Mouse (Mus musculus): Measurements from ENCODE around the gene Entpd7.

Entpd7 gene

GRCm38 (mm10) chr19:43724821-43725220 lies 35.3 kb downstream of the Entpd7 start:
- no peak for DNase-seq (ENCODE audit: low spot score)

GRCm38 (mm10) chr19:43726510-43727146 lies 37.2 kb downstream of the Entpd7 start:
- DNase-seq (ENCODE audit: low spot score) = no peak

- no peak for DNase-seq (ENCODE audit: low spot score)
These were observed 40.0 kb downstream of the Entpd7 start for GRCm38 (mm10) chr19:43729296-43730036.

- DNase-seq (ENCODE audit: low spot score) = no peak
These were observed 40.6 kb downstream of the Entpd7 start for GRCm38 (mm10) chr19:43730037-43730428.

GRCm38 (mm10) chr19:43731157-43731556 lies 41.7 kb downstream of the Entpd7 start:
- no peak for DNase-seq (ENCODE audit: low spot score)

GRCm38 (mm10) chr19:43738409-43738808 lies 48.9 kb downstream of the Entpd7 start:
- no peak for DNase-seq (ENCODE audit: low spot score)

GRCm38 (mm10) chr19:43743401-43743800 lies 53.9 kb downstream of the Entpd7 start:
- DNase-seq (ENCODE audit: low spot score) = no peak

GRCm38 (mm10) chr19:43745740-43746139 lies 56.3 kb downstream of the Entpd7 start:
- no peak for DNase-seq (ENCODE audit: low spot score)

- no peak for DNase-seq (ENCODE audit: low spot score)
These were observed 58.4 kb downstream of the Entpd7 start for GRCm38 (mm10) chr19:43747877-43748276.

GRCm38 (mm10) chr19:43750008-43750407 lies 60.5 kb downstream of the Entpd7 start:
- DNase-seq (ENCODE audit: low spot score) = no peak

GRCm38 (mm10) chr19:43752489-43753225 lies 63.2 kb downstream of the Entpd7 start, which contains the start of the genes Cutc and Cox15:
Cutc (plus strand) TSS chr19:43752996.
Cox15 (minus strand) TSS chr19:43753000.
- DNase-seq (ENCODE audit: low spot score) = peak; percentile 91

GRCm38 (mm10) chr19:43753226-43753835 lies 63.9 kb downstream of the Entpd7 start:
- DNase-seq (ENCODE audit: low spot score) = peak; percentile 75

- no peak for DNase-seq (ENCODE audit: low spot score)
These were observed 64.8 kb downstream of the Entpd7 start for GRCm38 (mm10) chr19:43754237-43754636.

- no peak for DNase-seq (ENCODE audit: low spot score)
These were observed 65.4 kb downstream of the Entpd7 start for GRCm38 (mm10) chr19:43754872-43755271.

- DNase-seq (ENCODE audit: low spot score) = peak; percentile 44
These were observed 71.0 kb downstream of the Entpd7 start for GRCm38 (mm10) chr19:43760504-43760903.

GRCm38 (mm10) chr19:43761543-43762256 lies 72.2 kb downstream of the Entpd7 start:
- no peak for DNase-seq (ENCODE audit: low spot score)

GRCm38 (mm10) chr19:43762410-43762809 lies 72.9 kb downstream of the Entpd7 start:
- no peak for DNase-seq (ENCODE audit: low spot score)

- DNase-seq (ENCODE audit: low spot score) = no peak
These were observed 77.0 kb downstream of the Entpd7 start for GRCm38 (mm10) chr19:43766451-43766850.

GRCm38 (mm10) chr19:43767549-43768322 lies 78.3 kb downstream of the Entpd7 start:
- DNase-seq (ENCODE audit: low spot score) = no peak

- no peak for DNase-seq (ENCODE audit: low spot score)
These were observed 80.0 kb downstream of the Entpd7 start for GRCm38 (mm10) chr19:43769366-43769960.
